Mouse (Mus musculus): ENCODE measurements around the gene Kif6. TPM values are rescaled to one million over a fixed set of nuclear protein-coding genes. Genes with fewer than 3 reads are reported as not detected.

Kif6 gene
- not detected in 2 replicates for polyA plus RNA-seq (2012; ENCODE audit: insufficient read depth, insufficient read length, low replicate concordance, missing spikeins)

DNA sequence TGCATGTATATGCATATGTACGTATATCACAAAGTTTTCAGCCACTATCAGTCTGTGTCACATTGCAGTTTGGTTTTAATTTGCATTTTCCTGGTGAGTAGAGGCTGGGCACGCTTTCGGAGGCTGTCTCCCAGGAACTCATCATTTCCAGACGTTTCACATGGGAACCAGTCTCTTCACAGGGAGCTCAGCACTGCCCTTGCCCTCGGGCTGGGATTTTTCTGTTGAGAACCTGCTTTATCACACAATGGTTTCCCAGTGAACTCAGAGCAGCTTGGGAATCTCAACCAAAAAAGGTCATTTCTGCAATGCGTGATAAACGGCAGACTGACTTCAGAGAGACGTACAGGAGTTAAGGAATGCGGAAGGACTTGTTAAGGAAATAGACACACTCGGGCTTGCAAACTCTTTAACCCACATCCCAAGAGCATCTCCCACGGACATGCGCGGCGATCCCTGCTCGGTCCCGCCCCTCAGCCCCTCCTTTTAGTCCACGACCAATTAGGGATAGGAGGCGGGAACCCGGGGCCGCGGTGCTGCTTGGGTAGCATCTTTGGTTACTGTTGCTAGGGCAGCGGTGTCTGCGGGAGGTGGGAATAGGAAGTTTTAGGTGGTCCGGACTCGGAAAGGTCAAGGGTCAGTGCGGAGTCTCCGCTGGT lies at the start of gene Kif6:
TSS of gene Kif6 (plus strand) at position 560 of the 659 bp plus-strand sequence.
- no peak within 1 kb of the TSS for H3K27ac ChIP-seq (ENCODE audit: insufficient read depth, low read depth, low read length)
- WGBS, result 1% methylated on average over 27 of the region's 27 CpGs

DNA sequence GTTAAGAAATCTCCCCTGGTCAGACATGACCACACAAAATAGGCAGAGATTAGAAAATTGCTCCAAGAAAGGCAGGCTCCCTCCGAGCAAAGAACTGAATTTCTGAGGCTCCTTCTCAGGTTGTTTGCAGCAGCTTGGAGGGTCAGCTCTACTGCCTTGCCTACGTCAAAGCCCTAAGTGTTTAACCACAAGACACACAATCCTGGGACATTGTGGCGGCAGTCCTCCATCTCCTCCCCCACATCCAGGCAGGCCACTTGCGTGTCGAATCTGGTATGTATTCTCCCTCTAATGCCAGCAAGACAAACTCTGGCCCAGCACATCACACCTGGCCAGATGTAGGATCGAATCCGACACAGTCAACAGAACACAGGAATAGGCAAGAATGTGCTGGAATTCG lies 46.2 kb upstream of the Kif6 start:
- TF ChIP-seq POLR2A (IDR thresholded peaks at IDR 0.05; ENCODE audit: insufficient read depth, low read depth, low read length) (no peak), CTCF (IDR thresholded peaks at IDR 0.05; ENCODE audit: insufficient read depth, low read depth, low read length) (no peak)
- peaks cover 9% of the 10 kb centered on the region for H3K4me1 ChIP-seq (ENCODE audit: control insufficient read depth, insufficient read depth, low read length)
- WGBS, result 87% methylated on average over 8 of the region's 8 CpGs
- no peak overlapping the region for H3K27ac ChIP-seq (ENCODE audit: insufficient read depth, low read depth, low read length)
- H3K4me3 ChIP-seq (ENCODE audit: insufficient read depth, low read depth, low read length), result no peak overlapping the region

More for the DNA sequence above, at the start of gene Kif6:
- Histone ChIP-seq H3K4me1 (ENCODE audit: control insufficient read depth, insufficient read depth, low read length) (peaks cover 6% of the 10 kb centered on the region), H3K4me3 (ENCODE audit: insufficient read depth, low read depth, low read length) (peak within 1 kb of the TSS; percentile 54)
- TF ChIP-seq POLR2A (IDR thresholded peaks at IDR 0.05; ENCODE audit: insufficient read depth, low read depth, low read length), result no peak
- TF ChIP-seq CTCF (IDR thresholded peaks at IDR 0.05; ENCODE audit: insufficient read depth, low read depth, low read length), result no peak

DNA sequence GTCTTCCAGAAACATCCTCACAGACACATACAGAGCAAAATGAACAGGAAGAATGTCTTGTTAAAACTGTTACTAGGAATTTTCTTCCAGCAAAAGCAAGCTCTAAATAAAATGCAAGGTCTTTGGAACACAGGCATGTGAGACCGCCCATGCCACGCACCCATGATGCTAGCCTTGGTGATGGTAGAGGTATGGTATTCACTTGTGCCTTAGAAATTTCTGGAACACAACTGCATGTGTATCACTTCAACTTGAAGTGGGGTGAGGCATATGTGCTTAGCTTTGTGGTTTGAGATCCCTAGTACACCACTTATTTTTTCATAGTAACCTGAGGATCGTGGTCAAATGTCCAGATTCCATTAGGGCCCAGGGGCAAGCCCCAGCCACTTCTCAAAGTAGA lies 37.6 kb upstream of the Kif6 start:
- 97% methylated on average over 3 of the region's 3 CpGs for WGBS
- H3K4me1 ChIP-seq (ENCODE audit: control insufficient read depth, insufficient read depth, low read length), result peaks cover 3% of the 10 kb centered on the region
- TF ChIP-seq CTCF (IDR thresholded peaks at IDR 0.05; ENCODE audit: insufficient read depth, low read depth, low read length) (no peak), POLR2A (IDR thresholded peaks at IDR 0.05; ENCODE audit: insufficient read depth, low read depth, low read length) (no peak)
- H3K27ac ChIP-seq (ENCODE audit: insufficient read depth, low read depth, low read length), result no peak overlapping the region
- H3K4me3 ChIP-seq (ENCODE audit: insufficient read depth, low read depth, low read length), result no peak overlapping the region

DNA sequence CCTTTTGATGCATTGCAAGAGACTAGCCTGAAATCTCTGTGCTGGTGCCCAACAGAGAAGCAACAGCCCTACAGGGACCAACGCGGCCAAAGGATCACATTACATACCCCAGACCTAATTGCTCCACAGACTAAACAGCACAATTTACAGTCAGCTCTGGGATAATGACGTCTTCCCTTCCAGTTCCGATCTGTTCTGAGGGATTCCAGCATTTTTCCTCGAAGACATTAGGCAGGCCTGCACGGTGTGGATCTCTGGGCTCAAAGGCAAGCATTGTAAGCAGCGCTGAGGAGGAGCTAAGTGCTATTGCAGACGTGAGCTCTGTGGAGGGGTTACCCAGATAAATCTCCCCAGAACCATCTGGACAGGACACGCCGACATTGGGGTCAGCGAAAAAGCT lies 32.5 kb upstream of the Kif6 start:
- no peak overlapping the region for H3K27ac ChIP-seq (ENCODE audit: insufficient read depth, low read depth, low read length)

DNA sequence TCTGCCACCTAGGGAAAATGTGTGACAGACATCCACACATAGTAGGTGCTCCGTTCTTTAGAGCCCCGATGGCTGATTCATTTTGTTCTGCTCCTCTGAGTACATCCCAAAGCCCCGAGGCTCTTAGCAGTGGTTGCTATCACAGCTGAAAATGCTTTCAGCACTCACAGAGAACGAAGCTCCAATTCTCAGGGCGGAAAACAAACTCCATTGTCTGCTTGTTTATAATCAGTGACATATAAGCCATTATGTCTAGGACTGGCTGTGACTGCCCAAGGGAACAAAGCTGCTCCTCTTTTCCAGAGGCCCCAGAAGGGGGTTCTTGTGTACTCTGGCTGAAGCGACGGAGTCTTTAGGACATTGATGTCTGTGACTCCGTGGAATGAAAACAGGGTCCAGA lies 24.9 kb upstream of the Kif6 start:
- TF ChIP-seq CTCF (IDR thresholded peaks at IDR 0.05; ENCODE audit: insufficient read depth, low read depth, low read length) (no peak), POLR2A (IDR thresholded peaks at IDR 0.05; ENCODE audit: insufficient read depth, low read depth, low read length) (no peak)
- WGBS, result 50% methylated on average over 8 of the region's 8 CpGs
- H3K27ac ChIP-seq (ENCODE audit: insufficient read depth, low read depth, low read length), result no peak overlapping the region

More for the DNA sequence above, 32.5 kb upstream of the Kif6 start:
- TF ChIP-seq CTCF (IDR thresholded peaks at IDR 0.05; ENCODE audit: insufficient read depth, low read depth, low read length) (no peak), POLR2A (IDR thresholded peaks at IDR 0.05; ENCODE audit: insufficient read depth, low read depth, low read length) (no peak)
- H3K4me1 ChIP-seq (ENCODE audit: control insufficient read depth, insufficient read depth, low read length), result peaks cover 3% of the 10 kb centered on the region
- H3K4me3 ChIP-seq (ENCODE audit: insufficient read depth, low read depth, low read length), result no peak overlapping the region
- 85% methylated on average over 11 of the region's 11 CpGs for WGBS

DNA sequence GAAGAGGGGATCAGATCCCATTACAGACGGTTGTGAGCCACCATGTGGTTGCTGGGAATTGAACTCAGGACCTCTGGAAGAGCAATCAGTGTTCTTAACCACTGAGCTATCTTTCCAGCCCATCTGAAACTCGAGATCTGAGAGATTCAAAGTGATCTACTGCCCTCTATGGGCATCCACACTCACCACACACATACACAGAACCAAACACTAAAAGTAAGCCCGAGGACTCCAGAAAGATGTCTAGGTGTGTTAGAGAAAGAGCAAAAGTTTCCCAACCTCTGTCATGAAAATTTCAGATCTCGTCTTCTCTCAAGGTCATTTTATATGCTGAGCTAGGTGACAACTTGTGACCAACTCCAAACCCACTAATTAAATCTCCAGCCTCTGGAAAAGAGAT lies 9.5 kb upstream of the Kif6 start:
- TF ChIP-seq POLR2A (IDR thresholded peaks at IDR 0.05; ENCODE audit: insufficient read depth, low read depth, low read length) (no peak), CTCF (IDR thresholded peaks at IDR 0.05; ENCODE audit: insufficient read depth, low read depth, low read length) (no peak)
- H3K27ac ChIP-seq (ENCODE audit: insufficient read depth, low read depth, low read length), result no peak overlapping the region
- H3K4me3 ChIP-seq (ENCODE audit: insufficient read depth, low read depth, low read length), result no peak overlapping the region
- 81% methylated on average over 4 of the region's 4 CpGs for WGBS
- H3K4me1 ChIP-seq (ENCODE audit: control insufficient read depth, insufficient read depth, low read length), result no peaks in the 10 kb centered on the region

More for the DNA sequence above, 24.9 kb upstream of the Kif6 start:
- no peak overlapping the region for H3K4me3 ChIP-seq (ENCODE audit: insufficient read depth, low read depth, low read length)
- H3K4me1 ChIP-seq (ENCODE audit: control insufficient read depth, insufficient read depth, low read length), result no peaks in the 10 kb centered on the region

DNA sequence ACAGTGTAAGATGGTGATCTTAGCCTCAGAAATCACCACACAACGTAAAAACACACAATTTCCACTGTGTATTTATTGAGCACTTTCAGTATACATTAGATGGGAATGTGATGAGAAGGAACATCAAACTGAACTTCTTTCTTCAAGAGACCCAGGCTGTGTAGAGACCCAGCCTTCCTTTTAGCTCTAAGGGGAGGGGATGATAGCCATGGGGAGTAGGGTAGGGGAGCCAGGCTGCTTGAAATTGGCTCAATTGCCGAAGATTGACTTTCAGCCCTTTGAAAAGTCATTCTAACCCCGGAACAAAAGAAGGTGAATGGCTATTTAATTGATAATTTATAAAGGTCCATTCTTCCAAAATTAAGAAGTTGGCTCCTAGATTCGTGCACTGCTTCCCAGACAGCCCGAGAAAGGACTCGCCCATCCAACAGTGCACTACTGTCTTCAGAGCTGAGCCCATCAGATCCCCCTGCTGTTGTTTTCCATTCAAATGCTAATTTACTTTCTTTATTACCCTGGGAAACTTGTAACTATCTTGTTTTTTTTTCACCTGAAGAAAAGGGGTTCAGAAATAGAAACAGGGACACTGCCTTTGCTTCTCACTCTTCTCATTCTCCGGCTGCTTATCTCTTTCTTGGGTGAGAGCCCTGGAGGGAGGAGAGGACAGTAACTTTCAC lies 7.4 kb upstream of the Kif6 start:
- Histone ChIP-seq H3K4me3 (ENCODE audit: insufficient read depth, low read depth, low read length) (no peak overlapping the region), H3K4me1 (ENCODE audit: control insufficient read depth, insufficient read depth, low read length) (no peaks in the 10 kb centered on the region), H3K27ac (ENCODE audit: insufficient read depth, low read depth, low read length) (no peak overlapping the region)
- WGBS, result 43% methylated on average over 7 of the region's 7 CpGs
- TF ChIP-seq CTCF (IDR thresholded peaks at IDR 0.05; ENCODE audit: insufficient read depth, low read depth, low read length) (no peak), POLR2A (IDR thresholded peaks at IDR 0.05; ENCODE audit: insufficient read depth, low read depth, low read length) (no peak)

DNA sequence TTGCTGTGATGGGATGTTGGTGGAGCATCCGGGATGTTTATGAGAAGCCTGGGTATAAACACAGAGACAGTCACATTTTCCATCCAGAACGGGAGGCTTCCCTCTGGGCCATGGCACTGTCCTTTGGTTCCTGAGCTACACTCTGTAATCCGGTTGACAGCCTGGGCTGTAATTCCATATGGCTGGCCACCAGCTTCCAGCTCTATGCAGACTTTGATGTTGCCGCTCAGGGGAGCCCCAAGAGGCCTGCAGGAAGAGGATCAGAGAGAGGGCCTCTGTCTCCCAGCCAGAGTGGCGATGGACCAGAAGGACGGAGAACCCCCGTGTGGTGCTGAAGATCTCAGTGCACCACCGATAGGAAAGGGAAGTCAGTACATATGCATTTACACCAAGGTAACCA lies 4.6 kb upstream of the Kif6 start:
- 77% methylated on average over 8 of the region's 8 CpGs for WGBS
- H3K27ac ChIP-seq (ENCODE audit: insufficient read depth, low read depth, low read length), result no peak overlapping the region
- no peak for TF ChIP-seq CTCF (IDR thresholded peaks at IDR 0.05; ENCODE audit: insufficient read depth, low read depth, low read length)
- no peak for TF ChIP-seq POLR2A (IDR thresholded peaks at IDR 0.05; ENCODE audit: insufficient read depth, low read depth, low read length)
- no peak overlapping the region for H3K4me3 ChIP-seq (ENCODE audit: insufficient read depth, low read depth, low read length)
- peaks cover 4% of the 10 kb centered on the region for H3K4me1 ChIP-seq (ENCODE audit: control insufficient read depth, insufficient read depth, low read length)

DNA sequence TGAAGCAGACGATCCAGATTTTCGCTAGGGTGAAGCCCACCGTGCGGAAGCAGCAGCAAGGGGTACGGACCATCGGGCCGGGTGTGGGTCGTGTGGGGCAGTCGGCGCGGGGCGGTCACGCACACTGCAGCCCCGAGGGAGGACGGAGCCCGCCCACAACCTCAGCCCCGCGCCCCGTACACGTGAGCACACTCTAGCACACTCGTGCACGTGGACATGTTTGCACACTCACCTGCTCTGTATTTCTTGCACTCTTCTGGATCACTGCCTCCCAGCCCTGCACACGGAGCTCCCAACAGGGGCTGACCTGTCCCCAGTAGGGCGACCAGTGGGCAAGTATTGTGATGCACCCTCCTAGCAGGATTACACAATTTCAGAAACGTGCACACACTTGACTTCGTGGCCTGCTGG lies 310 bp downstream of the Kif6 start:
- H3K4me3 ChIP-seq (ENCODE audit: insufficient read depth, low read depth, low read length), result peak overlapping the region; percentile 54
- 1% methylated on average over 26 of the region's 26 CpGs for WGBS
- H3K27ac ChIP-seq (ENCODE audit: insufficient read depth, low read depth, low read length), result no peak overlapping the region
- peaks cover 6% of the 10 kb centered on the region for H3K4me1 ChIP-seq (ENCODE audit: control insufficient read depth, insufficient read depth, low read length)
- TF ChIP-seq CTCF (IDR thresholded peaks at IDR 0.05; ENCODE audit: insufficient read depth, low read depth, low read length) (no peak), POLR2A (IDR thresholded peaks at IDR 0.05; ENCODE audit: insufficient read depth, low read depth, low read length) (no peak)
